8 mouse cellular contexts compared by ENCODE assay signal in genomic region chr6:146170603-146171051, GRCm38 (mm10).
DNase-seq lines count a peak whose midpoint lies in the region; ATAC-seq lines count a peak whose summit lies in the region.

No protein-coding gene starts in this region.

- no peak overlapping the region for H3K4me2 ChIP-seq in kidney, embryonic 16.5 days (replicated peaks; ENCODE audit: low read depth, low read length)

- DNase-seq in left cerebral cortex, postnatal 14 days (ENCODE audit: low spot score in 2 of 2) = peak; percentile 33 to 38
- no peak for DNase-seq in left cerebral cortex, adult 18-20 months (ENCODE audit: low spot score in 2 of 2)
- peak; percentile 92 for DNase-seq in fibroblast of lung, adult 2 months (ENCODE audit: low read depth)
- DNase-seq in lung, postnatal 14 days = peak; percentile 36
- DNase-seq in T-cell, adult 2 months (ENCODE audit: low spot score) = no peak
- DNase-seq in thymus, postnatal 25 days = no peak
- no peak for DNase-seq in frontal cortex, postnatal 25 days (ENCODE audit: low spot score in 2 of 2)

- H3K36me3 ChIP-seq in kidney, embryonic 16.5 days (ENCODE audit: insufficient read depth, low read length) = peaks cover 6% of the 10 kb centered on the region; the same call in 1 of the 2 replicates

- WGBS in kidney, embryonic 16.5 days = 68% methylated on average over 14 of the region's 14 CpGs

- H3K27me3 ChIP-seq in kidney, embryonic 16.5 days (ENCODE audit: insufficient read depth, low read length) = no peaks in the 10 kb centered on the region

- no peak overlapping the region for H3K9ac ChIP-seq in kidney, embryonic 16.5 days (replicated peaks; ENCODE audit: low read length)

- intact Hi-C loops in left cerebral cortex, postnatal 14 days (cut with DNase I) = no loop called here

- no peaks in the 10 kb centered on the region; the same call in 1 of the 2 replicates for H3K9me3 ChIP-seq in kidney, embryonic 16.5 days (ENCODE audit: low read length)

- no peak overlapping the region for H3K4me3 ChIP-seq in kidney, embryonic 16.5 days (ENCODE audit: low read length)

- ATAC-seq in kidney, embryonic 16.5 days (ENCODE audit: low FRiP score, low TSS enrichment) = peak; percentile 78; the same call in 1 of the 2 replicates

- H3K4me1 ChIP-seq in kidney, embryonic 16.5 days (ENCODE audit: insufficient read depth, low read length) = 0 out of 2 replicates have a peak, but pooled peaks cover 5% of the 10 kb centered on the region

- H3K27ac ChIP-seq in kidney, embryonic 16.5 days (ENCODE audit: low read length) = no peak overlapping the region

Comparison
In these comparisons a context has a peak if more than half of its experiments do, and no peak if none do; other contexts are left out.
1. DNase-seq: peak in left cerebral cortex, postnatal 14 days (2 of 2), fibroblast of lung, adult 2 months (single experiment) and lung, postnatal 14 days (single experiment); none in left cerebral cortex, adult 18-20 months (0 of 2), T-cell, adult 2 months (single experiment), thymus, postnatal 25 days (single experiment) and frontal cortex, postnatal 25 days (0 of 2).